Mouse (Mus musculus) MEL (cell line): ENCODE data around the gene Pet100.
"Not testable (repeated sequence)": the region's sequence is repeated elsewhere in the genome, so short reads cannot be mapped to it uniquely, and the experiment has no call there.

ENCODE experiments used
- CTCF ChIP-seq, 3 experiments: IDR thresholded peaks in 2 of 3; conservative IDR thresholded peaks in 1 of 3; 2 replicates each; pipeline ENCODE4 v1.5.1; 2011 to 2012; ENCODE audit warnings: low read length in 3 of 3, low read depth in 2 of 3, mild to moderate bottlenecking in 2 of 3, improper control_type of control experiment in 1 of 3, inconsistent platforms in 1 of 3, mixed read lengths in 1 of 3, moderate library complexity in 1 of 3; ENCODE audit not compliant: control insufficient read depth in 1 of 3, insufficient read depth in 1 of 3, poor library complexity in 1 of 3, severe bottlenecking in 1 of 3
- E2F4 ChIP-seq: IDR thresholded peaks from 2 replicates; pipeline ENCODE4 v1.6.1; 2011; ENCODE audit warnings: low read depth, low read length, improper control_type of control experiment, borderline replicate concordance
- EP300 ChIP-seq, 2 experiments: IDR thresholded peaks; 2 replicates each; pipeline ENCODE4 v1.6.1; 2011; ENCODE audit warnings: improper control_type of control experiment in 2 of 2, low read length in 2 of 2, low read depth in 1 of 2, mild to moderate bottlenecking in 1 of 2
- GATA1 ChIP-seq: IDR thresholded peaks from 2 replicates; pipeline ENCODE4 v1.6.1; 2011; ENCODE audit warnings: low read depth, low read length, improper control_type of control experiment
- JUND ChIP-seq: IDR thresholded peaks from 2 replicates; pipeline ENCODE4 v1.6.1; 2011; ENCODE audit warnings: low read depth, mild to moderate bottlenecking, improper control_type of control experiment, low read length
- MXI1 ChIP-seq: IDR thresholded peaks from 2 replicates; pipeline ENCODE4 v1.6.1; 2011; ENCODE audit warnings: mild to moderate bottlenecking, low read depth, low read length, improper control_type of control experiment
- POLR2A ChIP-seq, 2 experiments: IDR thresholded peaks; 2 replicates each; pipeline ENCODE4 v1.6.1; 2011 to 2012; ENCODE audit warnings: low read length in 2 of 2, mild to moderate bottlenecking in 2 of 2, control low read depth in 1 of 2, improper control_type of control experiment in 1 of 2, low read depth in 1 of 2, moderate library complexity in 1 of 2; ENCODE audit not compliant: control insufficient read depth in 1 of 2, insufficient read depth in 1 of 2, poor library complexity in 1 of 2
- POLR2AphosphoS5 ChIP-seq: IDR thresholded peaks from 2 replicates; pipeline ENCODE4 v1.6.1; 2012; ENCODE audit warnings: low read depth, borderline replicate concordance, mild to moderate bottlenecking, inconsistent platforms, low read length, moderate library complexity, mixed read lengths
- SMC3 ChIP-seq: IDR thresholded peaks from 2 replicates; pipeline ENCODE4 v1.6.1; 2011; ENCODE audit warnings: low read depth, low read length, improper control_type of control experiment
- TAL1 ChIP-seq: IDR thresholded peaks from 2 replicates; pipeline ENCODE4 v1.6.1; 2012; ENCODE audit warnings: mild to moderate bottlenecking, inconsistent platforms, low read length, moderate library complexity, mixed read lengths
- UBTF ChIP-seq: IDR thresholded peaks from 2 replicates; pipeline ENCODE4 v1.6.1; 2012; ENCODE audit warnings: low read depth, mild to moderate bottlenecking, inconsistent platforms, low read length, improper control_type of control experiment, moderate library complexity, borderline replicate concordance; ENCODE audit not compliant: insufficient read depth
- ZMIZ1 ChIP-seq: IDR thresholded peaks from 2 replicates; pipeline ENCODE4 v1.6.1; 2012; ENCODE audit warnings: low read depth, mild to moderate bottlenecking, inconsistent platforms, low read length, improper control_type of control experiment, moderate library complexity

DNA sequence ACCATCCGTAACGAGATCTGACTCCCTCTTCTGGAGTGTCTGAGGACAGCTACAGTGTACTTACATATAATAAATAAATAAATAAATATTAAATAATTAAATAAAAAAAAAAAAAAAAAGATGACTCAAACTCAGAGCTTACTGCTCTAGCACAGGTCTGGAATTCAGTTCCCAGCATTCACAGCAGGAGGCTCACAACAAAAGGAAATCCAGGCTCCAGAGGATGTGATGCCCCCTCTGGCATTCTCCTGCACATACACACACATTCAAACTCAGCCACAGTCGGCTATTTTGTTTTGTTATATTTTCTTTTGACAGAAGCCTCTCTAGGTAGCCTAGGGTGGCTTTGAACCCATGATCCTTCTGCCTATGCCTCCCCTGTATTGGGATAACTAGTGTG is 39.4 kb upstream of the Pet100 start:
- TF ChIP-seq GATA1; CTCF (IDR thresholded peaks at IDR 0.05 in 2 of 3, conservative IDR thresholded peaks at IDR 0.05 in 1 of 3; ENCODE audit: control insufficient read depth in 1 of 3, insufficient read depth in 1 of 3, low read depth in 2 of 3, low read length in 3 of 3, poor library complexity in 1 of 3, severe bottlenecking in 1 of 3); EP300 (IDR thresholded peaks at IDR 0.05; ENCODE audit: low read depth in 1 of 2, low read length in 2 of 2); UBTF; POLR2AphosphoS5; E2F4; ZMIZ1; JUND; TAL1; POLR2A (IDR thresholded peaks at IDR 0.05; ENCODE audit: control insufficient read depth in 1 of 2, insufficient read depth in 1 of 2, low read depth in 1 of 2, low read length in 2 of 2, poor library complexity in 1 of 2); MXI1; SMC3: not testable (repeated sequence)
